Mouse (Mus musculus) heart, embryonic 14.5 days (tissue): ENCODE results near the gene Il1r1. TPM values are rescaled to one million over a fixed set of nuclear protein-coding genes. Genes with fewer than 3 reads are reported as not detected.

Experiments
- ATAC-seq: fragments of 200-750 bp; cut with Nextera tagmentation; 2 replicates; pipeline ENCODE4 v1.8.0; 2017; ENCODE audit warnings: low read depth, moderate TSS enrichment; ENCODE audit not compliant: insufficient number of reproducible peaks, insufficient read depth, low FRiP score
- H3K27ac ChIP-seq, 2 experiments: fragments of 200-500 bp in 1 of 2; fragments of 300-500 bp in 1 of 2; sonication (generic) in 1 of 2; replicated peaks in 1 of 2; 2 replicates each; pipeline ENCODE4 v1.5.1; 2012 to 2014; ENCODE audit warnings: low read depth in 2 of 2, low read length in 2 of 2, control low read depth in 1 of 2, mild to moderate bottlenecking in 1 of 2, mixed read lengths in 1 of 2; ENCODE audit not compliant: control insufficient read depth in 1 of 2, insufficient read depth in 1 of 2
- H3K27me3 ChIP-seq: fragments of 300-500 bp; sonication (generic); 2 replicates; pipeline ENCODE4 v1.6.1; 2014; ENCODE audit warnings: mild to moderate bottlenecking, low read length, control low read depth; ENCODE audit not compliant: control insufficient read depth, insufficient read depth
- H3K36me3 ChIP-seq: fragments of 300-500 bp; sonication (generic); 2 replicates; pipeline ENCODE4 v1.6.1; 2014; ENCODE audit warnings: mild to moderate bottlenecking, control low read depth, low read length, mixed read lengths; ENCODE audit not compliant: control insufficient read depth, insufficient read depth
- H3K4me1 ChIP-seq, 2 experiments: fragments of 200-500 bp in 1 of 2; fragments of 300-500 bp in 1 of 2; sonication (generic) in 1 of 2; 2 replicates each; pipeline ENCODE4 v1.6.1; 2012 to 2014; ENCODE audit warnings: low read length in 2 of 2, control low read depth in 1 of 2, mixed read lengths in 1 of 2; ENCODE audit not compliant: control insufficient read depth in 2 of 2, insufficient read depth in 2 of 2
- H3K4me2 ChIP-seq: fragments of 300-500 bp; sonication (generic); 2 replicates; pipeline ENCODE4 v1.6.1; 2014; ENCODE audit warnings: mild to moderate bottlenecking, low read length
- H3K4me3 ChIP-seq, 2 experiments: fragments of 200-500 bp in 1 of 2; fragments of 300-500 bp in 1 of 2; sonication (generic) in 1 of 2; 2 replicates each; pipeline ENCODE4 v1.5.1; 2012 to 2014; ENCODE audit warnings: low read length in 2 of 2, mild to moderate bottlenecking in 2 of 2, control low read depth in 1 of 2, low read depth in 1 of 2, moderate library complexity in 1 of 2; ENCODE audit not compliant: control insufficient read depth in 1 of 2, insufficient read depth in 1 of 2
- H3K9ac ChIP-seq: fragments of 300-500 bp; sonication (generic); 2 replicates; pipeline ENCODE4 v1.6.1; 2014; ENCODE audit warnings: mild to moderate bottlenecking, low read length
- H3K9me3 ChIP-seq: fragments of 300-500 bp; sonication (generic); 2 replicates; pipeline ENCODE4 v1.6.1; 2016; ENCODE audit warnings: low read length, control low read depth; ENCODE audit not compliant: control insufficient read depth
- WGBS: fragments of 180-500 bp; shearing (Covaris S2); extraction: QIAGEN DNeasy Blood & Tissue Kit; methylation state at CpG from one replicate; pipeline ENCODE4 v1.1.7; 2014; 5-methylcytosine and 5-hydroxymethylcytosine counted together
- polyA plus RNA-seq: library from polyadenylated mRNA; unstranded; fragments of >200 nt; fragmentation: Nextera tagmentation; extraction: Ambion mirVana; gene quantifications from 2 replicates; pipeline ENCODE4 v1.2.1, GENCODE M21; 2014

Gene Il1r1
- polyA plus RNA-seq, 1 experiment from 2014 or later = 8.4 TPM

- Histone ChIP-seq H3K36me3 (no peaks in the 10 kb centered on the region), H3K9me3 (no peaks in the 10 kb centered on the region), H3K27me3 (no peaks in the 10 kb centered on the region), H3K9ac (no peak overlapping the region), H3K4me2 (no peak overlapping the region), H3K27ac (no peak overlapping the region), H3K4me3 (no peak overlapping the region), H3K4me1 (peaks cover 11 to 15% of the 10 kb centered on the region in 2 experiments)
- WGBS = 46% methylated on average over 7 of the region's 7 CpGs
- no peak for ATAC-seq
Observed at GRCm38 (mm10) chr1:40360969-40361368, 136.1 kb downstream of the Il1r1 start.

- Histone ChIP-seq H3K4me1 (peaks cover 6 to 12% of the 10 kb centered on the region in 2 experiments), H3K9me3 (no peaks in the 10 kb centered on the region), H3K9ac (no peak overlapping the region), H3K27ac (no peak overlapping the region), H3K36me3 (no peaks in the 10 kb centered on the region), H3K4me2 (no peak overlapping the region), H3K4me3 (no peak overlapping the region), H3K27me3 (no peaks in the 10 kb centered on the region)
- no peak for ATAC-seq
- WGBS = 47% methylated on average over 1 of the region's 1 CpGs
Observed at GRCm38 (mm10) chr1:40361596-40361995, 136.7 kb downstream of the Il1r1 start.

- ATAC-seq = no peak
- no peak overlapping the region for H3K9ac ChIP-seq
- no peaks in the 10 kb centered on the region for H3K9me3 ChIP-seq
- H3K4me3 ChIP-seq = no peak overlapping the region
- H3K27ac ChIP-seq = no peak overlapping the region
- H3K27me3 ChIP-seq = no peaks in the 10 kb centered on the region
- no peaks in the 10 kb centered on the region for H3K36me3 ChIP-seq
- H3K4me1 ChIP-seq = peaks cover 6 to 12% of the 10 kb centered on the region in 2 experiments
- 52% methylated on average over 11 of the region's 11 CpGs for WGBS
- no peak overlapping the region for H3K4me2 ChIP-seq
Observed at GRCm38 (mm10) chr1:40362784-40363183, 137.9 kb downstream of the Il1r1 start.

Other genes with a start within 250 kb of the Il1r1 start
- gene Il1r2, start 151.0 kb upstream of the Il1r1 start, polyA plus RNA-seq = 1.1 TPM in 1 of 2 replicates, not detected in the other
- gene Il1rl2, start 99.5 kb downstream of the Il1r1 start, polyA plus RNA-seq = 2.6 and 3.9 TPM in 2 replicates
- 0.62 and 0.81 TPM in 2 replicates for gene Il1rl1, start 204.5 kb downstream of the Il1r1 start, polyA plus RNA-seq
- gene Il18r1, start 240.5 kb downstream of the Il1r1 start, polyA plus RNA-seq = 0.11 TPM in 1 of 2 replicates, not detected in the other